Mouse (Mus musculus) hematopoietic stem cell, adult 5-6 weeks (primary cell): ENCODE data around the gene Arl2. TPM values are rescaled to one million over a fixed set of nuclear protein-coding genes. Genes with fewer than 3 reads are reported as not detected.
"Not testable (repeated sequence)": the region's sequence is repeated elsewhere in the genome, so short reads cannot be mapped to it uniquely, and the experiment has no call there.

ENCODE experiments used
- ATAC-seq, 2 experiments: fragments of 125-278 bp in 1 of 2; replicated peaks in 1 of 2; 2 replicates each; pipeline ENCODE4 v1.8.0; 2016 to 2017; ENCODE audit warnings: inconsistent platforms in 2 of 2, mild to moderate bottlenecking in 2 of 2, moderate number of reproducible peaks in 2 of 2, low read depth in 1 of 2, moderate TSS enrichment in 1 of 2; ENCODE audit not compliant: low FRiP score in 2 of 2, poor library complexity in 2 of 2, severe bottlenecking in 2 of 2, insufficient read depth in 1 of 2, low TSS enrichment in 1 of 2
- total RNA-seq: library from RNA; stranded (forward); fragments of 172-1452, 232-1000 nt; gene quantifications from 2 replicates; pipeline ENCODE4 v1.2.3, GENCODE M21; 2017

Gene Arl2
- total RNA-seq = 24.9 and 37.0 TPM in 2 replicates

DNA sequence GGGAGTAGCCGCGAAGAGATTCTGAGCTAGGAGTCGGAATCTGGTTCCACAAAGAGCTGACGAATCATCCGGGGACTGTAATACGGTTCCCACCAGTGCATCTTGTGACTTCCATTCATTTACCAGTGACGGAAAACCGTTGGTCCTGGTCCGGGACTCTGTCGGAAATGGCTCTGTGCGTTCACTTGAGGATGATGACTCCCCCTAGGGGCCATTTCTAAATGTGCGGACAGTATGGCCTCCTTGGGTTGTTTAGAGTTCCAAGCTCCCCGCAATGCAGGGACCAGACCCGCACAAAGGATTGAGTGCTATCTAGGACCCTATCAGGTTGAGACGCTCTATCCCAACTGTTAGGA is at the start of gene Arl2:
Gene Arl2 (minus strand): TSS at position 155 of the 356 bp plus-strand sequence.
- ATAC-seq = peak; percentile 75 to 79

DNA sequence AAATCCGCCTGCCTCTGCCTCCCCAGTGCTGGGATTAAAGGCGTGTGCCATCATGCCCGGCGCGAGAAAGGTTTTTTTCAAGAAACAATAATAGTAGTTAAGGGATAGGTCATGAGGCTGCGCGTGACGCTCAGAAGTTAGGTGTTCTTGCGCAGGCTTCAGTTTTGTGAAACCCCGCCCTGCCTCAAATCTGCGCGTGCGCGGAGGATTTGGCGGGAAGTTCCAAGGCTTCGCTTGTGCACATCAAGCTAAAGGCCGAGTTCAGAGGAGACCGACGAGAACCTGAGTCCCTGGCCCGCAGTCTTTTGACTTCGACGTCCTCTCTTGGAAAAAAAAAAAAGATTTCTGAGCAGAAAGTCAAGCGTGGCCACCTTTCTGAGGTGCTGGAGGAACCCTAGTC is 42.8 kb upstream of the Arl2 start, which contains the start of gene Majin:
Gene Majin (plus strand): TSS at position 258 of the 400 bp plus-strand sequence.
- no peak for ATAC-seq

DNA sequence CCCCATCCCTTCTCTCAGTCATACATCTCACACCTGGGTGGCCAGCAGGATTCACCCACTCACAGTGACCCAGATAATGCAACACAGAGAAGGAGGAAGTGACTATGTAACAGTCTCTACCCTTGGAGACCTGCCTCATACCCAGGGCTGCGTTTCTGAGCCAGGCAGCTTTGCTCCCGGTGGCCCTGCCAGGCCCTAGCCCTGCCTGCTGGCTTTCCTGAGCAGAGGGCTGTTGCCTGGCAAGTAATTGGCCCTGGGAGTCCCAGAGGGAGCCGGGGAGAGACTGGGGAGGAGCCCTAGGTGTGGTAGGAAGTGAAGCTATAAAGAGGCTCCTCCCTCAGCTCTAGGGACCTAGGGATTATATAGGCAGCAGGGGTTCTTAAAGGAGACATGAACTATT is 41.2 kb upstream of the Arl2 start:
- no peak for ATAC-seq

DNA sequence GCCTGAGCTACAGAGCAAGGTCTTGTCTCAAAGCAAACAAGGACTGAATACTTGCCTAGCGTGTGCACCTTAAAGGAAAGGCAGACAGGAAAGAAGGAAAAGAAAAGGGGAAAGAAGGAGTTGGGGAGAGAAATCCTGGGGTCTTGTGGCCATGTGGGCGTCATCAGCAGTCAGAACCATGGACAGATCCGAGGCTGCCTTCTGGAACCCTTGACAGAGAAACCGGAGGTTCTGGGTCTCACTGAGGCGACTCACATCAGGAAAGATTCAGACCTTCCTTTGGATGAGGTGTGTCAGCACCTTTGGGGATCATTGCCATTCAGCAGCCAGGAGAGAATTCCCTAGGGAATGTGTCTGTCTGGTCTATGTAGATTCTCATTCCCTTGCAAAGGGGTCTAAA is 40.3 kb upstream of the Arl2 start:
- no peak for ATAC-seq

DNA sequence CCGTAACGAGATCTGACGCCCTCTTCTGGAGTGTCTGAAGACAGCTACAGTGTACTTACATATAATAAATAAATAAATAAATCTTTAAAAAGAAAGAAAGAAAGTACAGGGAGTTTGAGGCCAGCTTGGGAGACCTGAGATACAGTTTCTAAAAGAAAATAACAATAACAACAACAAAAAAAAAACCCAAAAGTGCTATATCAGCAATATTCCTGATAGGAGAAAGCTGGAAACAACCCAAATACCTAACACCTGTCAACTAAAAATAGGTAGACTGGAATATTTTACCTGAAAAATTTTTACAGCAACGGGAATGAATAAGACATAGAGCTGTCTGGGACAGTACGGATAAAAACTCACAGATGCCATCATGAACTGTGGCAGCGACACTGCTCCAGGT is 37.4 kb upstream of the Arl2 start:
- no peak for ATAC-seq

DNA sequence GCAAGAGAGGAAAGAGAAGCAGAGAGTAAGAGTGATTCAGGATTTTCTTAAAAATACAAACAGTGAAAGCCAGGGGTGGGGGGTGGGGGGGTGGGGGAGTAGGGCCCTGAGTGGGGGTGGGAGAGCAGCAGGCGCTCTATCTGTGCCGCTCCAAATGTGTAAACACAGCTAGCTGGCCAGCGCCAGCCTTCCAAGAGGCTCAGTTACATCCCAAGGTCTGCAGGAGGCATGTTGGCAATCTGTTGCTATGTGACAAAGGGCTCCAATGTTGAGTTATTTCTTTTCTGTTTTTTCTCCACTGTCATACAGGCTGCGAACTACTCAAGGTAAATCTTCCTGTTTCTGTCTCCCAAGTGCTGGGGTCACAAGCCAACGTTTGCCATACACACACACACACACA is 33.4 kb upstream of the Arl2 start:
- ATAC-seq = no peak

DNA sequence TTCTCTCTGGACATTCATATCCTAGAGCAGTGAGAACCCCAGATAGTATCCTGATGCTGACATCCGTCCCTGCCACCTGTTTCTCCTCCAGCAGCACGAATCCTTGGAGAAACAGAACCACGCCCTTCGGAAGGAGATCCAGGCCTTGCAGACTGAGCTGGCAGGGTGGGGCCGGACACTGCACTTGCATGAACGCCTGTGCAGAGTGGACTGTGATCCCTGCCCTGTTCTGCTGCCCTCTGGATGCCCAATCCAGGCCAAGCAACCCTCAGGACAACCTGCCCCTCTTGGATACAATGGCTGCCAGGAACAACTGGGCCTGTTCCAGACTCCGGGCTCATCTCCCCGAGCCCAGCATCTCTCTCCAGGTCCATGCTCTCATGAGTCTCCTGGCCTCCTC is 29.9 kb upstream of the Arl2 start:
- ATAC-seq = no peak

DNA sequence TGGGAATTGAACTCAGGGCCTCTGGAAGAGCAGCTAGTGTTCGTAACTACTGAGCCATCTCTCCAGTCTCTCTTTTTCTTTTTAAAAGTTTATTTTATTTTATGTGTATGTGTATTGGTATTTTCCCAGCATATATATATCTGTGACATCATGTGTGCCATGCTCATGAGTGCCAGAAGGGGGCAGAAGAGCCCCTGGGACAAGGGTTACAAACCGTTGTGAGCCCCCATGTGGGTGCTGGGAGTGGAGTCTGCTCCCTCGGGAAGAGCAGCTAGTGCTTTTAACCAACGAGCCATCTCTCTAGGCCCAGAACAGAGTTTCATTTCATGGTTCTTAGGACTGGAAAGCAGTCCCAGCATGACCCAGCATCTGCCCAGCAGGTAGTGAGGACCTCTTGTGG is 25.4 kb upstream of the Arl2 start:
- ATAC-seq = no peak

DNA sequence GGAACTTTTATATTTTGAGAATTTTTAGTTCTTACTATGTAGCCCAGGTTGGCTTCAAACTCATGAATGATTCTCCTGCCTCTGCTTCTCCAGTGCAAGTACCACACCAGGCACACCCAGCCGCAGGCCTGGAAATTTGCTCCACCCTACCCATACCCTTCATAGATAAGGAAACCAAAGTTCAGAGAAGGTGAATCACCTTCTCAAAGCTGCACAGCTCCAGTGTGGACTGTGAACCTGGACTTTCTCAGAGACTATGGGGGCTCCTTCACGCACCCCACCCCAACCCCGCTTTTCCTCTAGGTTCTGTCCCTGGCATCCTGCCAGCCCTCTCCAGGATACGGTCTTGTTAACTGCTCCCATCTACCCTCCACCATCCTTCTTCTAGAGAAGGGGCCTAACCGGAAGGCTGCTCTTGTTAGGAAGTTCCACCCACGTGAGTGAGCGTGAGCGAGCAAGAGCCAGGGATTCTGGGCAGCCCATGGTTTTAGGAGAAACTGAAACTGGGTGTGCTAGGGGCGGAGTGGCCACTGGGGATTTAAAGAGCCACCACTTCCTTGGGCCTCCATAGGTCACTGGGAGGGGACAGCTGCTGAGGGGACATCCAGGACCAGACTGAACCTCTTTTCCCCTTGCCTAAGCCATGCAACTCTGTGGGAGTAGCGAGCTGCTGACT is 22.7 kb upstream of the Arl2 start:
- peak; percentile 45 to 49; a peak in 2 of 4 replicates for ATAC-seq

DNA sequence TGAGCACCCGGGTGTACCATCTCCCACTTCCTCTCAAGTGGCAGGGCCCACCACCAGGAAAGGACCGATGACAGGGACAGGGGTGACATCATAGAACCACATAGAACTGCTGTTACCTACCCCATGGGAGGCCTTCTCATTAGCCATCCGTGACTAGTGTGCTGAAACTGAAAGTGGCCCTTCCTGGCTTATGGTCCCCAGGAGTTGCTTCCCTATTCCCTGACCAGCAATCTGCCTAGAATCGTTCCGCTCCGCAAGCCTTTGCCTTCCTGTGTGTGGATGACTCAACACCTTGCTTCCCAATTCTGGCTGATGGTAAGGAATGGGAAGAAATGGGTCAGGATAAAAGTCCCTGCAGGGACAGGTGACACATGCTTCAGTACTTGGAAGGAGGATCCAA is 15.9 kb upstream of the Arl2 start:
- 0 out of 4 replicates have a peak, but pooled peaks of 1 of the 2 experiments have one; percentile 26 for ATAC-seq

DNA sequence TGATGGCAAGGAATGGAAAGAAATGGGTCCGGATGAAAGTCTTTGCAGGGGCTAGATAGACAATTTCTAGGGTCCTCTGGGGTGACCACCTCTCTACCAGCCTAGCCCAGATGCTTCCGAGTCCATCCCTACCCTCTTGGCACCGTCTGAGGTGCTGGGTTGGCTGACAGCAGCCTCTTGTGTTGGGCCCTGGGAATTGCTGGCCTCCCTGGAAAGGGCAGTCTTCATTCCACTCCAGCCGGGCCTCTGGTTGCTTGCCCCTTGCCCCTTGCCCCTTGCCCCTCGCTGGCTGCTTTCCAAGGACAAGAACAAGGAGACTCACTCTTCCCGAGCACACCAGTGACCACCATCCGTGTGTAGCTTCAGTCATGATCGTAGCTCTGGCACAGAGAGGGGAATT is 15.0 kb upstream of the Arl2 start:
- ATAC-seq = no peak

DNA sequence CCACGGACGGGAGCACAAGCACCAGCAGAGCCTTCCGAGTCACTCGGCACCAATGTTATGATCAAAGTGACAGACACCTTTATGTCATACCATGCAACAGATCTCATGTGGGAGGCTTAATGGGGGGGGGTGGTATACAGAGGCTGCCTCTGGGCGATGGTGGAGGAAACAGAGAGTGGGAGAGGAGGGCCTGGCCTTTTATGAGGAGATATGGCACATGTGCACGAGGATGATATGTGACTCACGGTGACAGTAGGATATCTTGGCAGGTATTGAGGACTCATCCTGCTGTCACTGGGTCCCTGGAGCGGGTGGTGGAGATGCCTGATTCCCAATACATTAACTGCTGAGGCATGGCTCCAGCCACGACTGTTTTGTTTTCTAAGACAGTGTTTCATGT is 13.8 kb upstream of the Arl2 start:
- ATAC-seq = no peak

DNA sequence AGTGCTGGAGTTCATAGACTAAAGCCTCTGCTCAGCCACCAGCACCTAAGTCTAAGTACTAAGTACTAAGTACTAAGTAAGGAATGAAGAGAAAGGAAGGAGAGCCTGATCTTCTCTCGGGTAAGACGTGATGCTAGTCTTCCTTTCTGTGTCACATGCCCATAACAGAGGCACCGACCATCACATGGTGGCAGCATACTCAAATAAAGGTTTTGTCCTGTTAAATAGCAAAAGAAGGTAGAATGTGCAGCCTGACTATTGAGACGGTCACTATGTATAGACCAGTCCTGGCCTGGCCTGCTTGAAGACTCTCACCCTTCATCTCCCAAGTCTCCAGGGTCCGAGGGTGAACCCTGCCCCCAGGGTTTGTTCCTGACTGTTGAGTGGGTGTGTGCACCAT is 3.5 kb upstream of the Arl2 start:
- no peak for ATAC-seq

DNA sequence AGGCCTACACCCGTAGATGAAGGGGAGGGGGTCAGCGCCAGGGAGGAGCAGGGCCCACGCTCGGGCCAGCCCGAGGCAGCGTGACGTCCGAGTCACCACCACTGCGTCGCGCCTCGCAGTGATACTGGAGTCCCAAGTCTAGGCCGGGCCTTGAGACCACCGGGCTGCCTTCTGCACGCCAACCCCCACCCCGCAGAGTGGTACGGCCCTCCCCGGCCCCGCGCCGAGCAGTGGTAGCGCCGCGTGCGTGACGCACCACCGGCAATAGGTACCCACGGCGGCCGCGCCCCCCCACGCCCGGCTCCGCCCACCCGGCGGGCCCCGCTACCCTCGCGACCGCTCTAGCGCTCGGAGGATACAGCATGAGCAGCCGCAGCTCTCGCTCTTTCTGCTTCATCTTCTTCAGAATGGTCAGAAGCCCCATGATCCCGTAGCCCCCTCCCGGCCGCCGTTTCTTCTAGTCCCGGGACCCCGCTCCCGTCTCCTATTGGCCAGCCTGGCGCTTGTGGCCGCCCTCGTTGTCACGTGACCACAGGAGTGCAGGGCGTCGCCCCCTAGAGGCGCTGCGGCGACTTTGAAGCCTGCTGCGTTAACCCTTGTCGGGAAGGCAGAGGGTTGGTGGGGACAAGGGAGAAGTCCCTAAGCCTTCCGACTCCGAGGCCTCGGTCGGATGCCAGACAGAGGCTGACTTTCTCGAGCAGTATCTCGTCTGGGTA is 512 bp downstream of the Arl2 start, which contains the start of gene Batf2:
Gene Batf2 (plus strand): TSS at position 306 of the 716 bp plus-strand sequence.
- ATAC-seq = peak; percentile 89 to 90

DNA sequence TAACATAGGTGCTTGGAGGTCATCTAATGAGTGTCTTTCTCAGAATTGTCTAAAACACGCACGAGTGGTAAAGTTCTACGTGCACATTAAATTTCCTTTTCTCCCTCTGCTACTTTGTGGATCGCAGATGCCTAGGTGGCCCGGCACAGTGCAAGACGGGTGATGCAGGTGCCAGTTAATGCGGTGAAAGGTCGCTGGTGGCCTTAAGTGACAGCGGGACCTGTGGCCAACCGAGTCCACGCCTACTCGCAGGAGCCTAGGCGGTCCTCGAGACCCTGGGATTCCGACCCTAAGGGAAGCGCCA is 1.0 kb downstream of the Arl2 start:
- peak in 1 of 2 experiments; percentile 37; a peak in 2 of 4 replicates for ATAC-seq

DNA sequence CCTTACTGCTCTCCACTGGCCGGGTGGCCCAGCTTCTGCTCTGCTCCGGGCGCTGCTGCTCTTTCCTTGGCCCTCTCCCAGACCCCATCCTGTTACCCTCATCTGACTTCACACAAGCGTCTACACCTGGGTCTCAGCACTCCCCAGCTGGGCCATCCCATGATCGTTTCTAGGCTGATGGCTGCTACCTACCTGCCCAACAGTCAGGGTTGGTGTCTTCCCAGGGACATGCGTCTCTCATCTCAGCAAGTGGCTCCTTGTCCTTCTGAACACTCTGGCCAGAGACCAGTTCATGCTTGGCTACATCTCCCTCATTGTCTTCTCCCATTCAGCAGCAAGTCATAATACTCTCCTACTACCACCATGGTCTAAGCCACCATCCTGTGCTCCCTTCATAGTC is 1.6 kb downstream of the Arl2 start:
- no peak for ATAC-seq

DNA sequence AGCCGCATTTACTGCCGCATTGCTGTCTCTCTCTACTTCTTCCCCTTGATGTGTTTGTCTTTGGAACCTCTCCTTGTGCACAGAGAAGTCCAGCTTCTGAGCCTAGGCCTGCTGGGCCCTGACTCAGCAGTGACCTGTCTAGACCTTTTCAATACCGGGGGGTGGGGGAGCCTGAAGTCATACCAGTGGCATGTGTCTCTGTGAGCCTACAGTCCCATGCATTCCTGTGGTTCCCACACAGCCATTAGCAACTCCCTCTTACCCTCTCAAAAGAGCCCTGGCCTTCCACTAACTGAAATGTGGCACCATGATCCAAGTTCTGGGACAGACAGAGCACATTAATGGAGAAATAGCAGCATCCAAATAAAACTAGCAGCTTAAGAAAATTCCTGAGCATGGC is 5.0 kb downstream of the Arl2 start:
- no peak for ATAC-seq

DNA sequence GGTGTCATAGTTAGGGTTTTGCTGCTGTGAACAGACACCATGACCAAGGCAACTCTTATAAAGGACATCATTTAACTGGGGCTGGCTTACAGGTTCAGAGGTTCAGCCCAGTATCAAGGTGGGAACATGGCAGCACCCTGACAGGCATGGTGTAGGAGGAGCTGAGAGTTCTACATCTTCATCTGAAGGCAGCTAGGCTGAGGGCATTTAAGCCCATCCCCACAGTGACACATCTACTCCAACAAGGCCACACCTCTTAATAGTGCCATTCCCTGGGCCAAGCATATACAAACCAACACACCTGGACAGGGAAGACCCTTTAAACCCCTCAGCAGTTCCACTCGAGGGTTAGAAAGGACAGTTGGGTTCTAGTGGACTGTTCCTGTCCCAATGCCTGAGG is 8.2 kb downstream of the Arl2 start:
- not testable (repeated sequence) for ATAC-seq
